Mouse (Mus musculus) thymus, postnatal 0 days (tissue): Measurements from ENCODE around the gene Cxcl10. TPM values are rescaled to one million over a fixed set of nuclear protein-coding genes. Genes with fewer than 3 reads are reported as not detected.

Experiments
- DNase-seq: peaks from one replicate; pipeline ENCODE4 v3.0.0-alpha.2; 2015; ENCODE audit warnings: low spot score
- polyA plus RNA-seq: library from polyadenylated mRNA; unstranded; fragments of >200 nt; fragmentation: Nextera tagmentation; extraction: Ambion mirVana; gene quantifications from 2 replicates; pipeline ENCODE4 v1.2.1, GENCODE M21; 2015

Cxcl10 gene
- polyA plus RNA-seq, 1 experiment from 2014 or later, result 96.0 TPM

DNA sequence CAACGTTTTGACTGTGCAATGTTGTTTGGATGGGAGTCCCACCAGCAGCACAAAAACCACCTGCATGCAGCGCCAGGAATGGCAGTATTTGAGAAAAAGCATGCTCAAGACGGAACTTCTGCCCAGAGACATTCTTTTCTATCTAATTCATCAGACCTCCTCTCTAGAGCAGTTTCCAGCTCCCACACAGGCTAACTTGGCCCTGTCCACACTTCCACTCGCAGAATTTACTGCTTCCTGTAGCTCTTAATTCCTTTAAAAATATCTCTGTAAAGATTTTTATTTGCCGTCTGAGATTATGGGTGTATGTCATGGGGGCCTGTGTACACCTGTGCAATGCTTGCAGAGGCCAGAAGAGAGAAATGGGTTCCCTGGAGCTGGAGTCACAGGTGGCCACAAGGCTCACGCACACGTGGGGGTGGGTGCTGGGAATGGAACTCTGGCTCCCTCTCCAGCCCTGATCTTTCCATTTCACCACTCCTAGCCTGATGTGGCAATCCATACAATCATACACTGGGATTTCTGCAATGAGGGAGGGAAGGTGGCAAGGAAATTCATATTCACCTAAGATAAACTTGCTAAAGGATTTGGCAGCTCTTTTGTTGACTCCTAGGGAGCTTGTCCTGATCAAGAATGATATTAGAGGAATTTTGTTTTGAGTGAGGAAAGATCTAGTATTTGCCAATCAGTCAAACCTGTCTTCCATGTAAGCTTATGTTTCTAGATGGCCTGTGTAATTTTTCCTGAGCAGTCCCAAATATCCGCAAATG lies 26.9 kb downstream of the Cxcl10 start:
- DNase-seq, result no peak

DNA sequence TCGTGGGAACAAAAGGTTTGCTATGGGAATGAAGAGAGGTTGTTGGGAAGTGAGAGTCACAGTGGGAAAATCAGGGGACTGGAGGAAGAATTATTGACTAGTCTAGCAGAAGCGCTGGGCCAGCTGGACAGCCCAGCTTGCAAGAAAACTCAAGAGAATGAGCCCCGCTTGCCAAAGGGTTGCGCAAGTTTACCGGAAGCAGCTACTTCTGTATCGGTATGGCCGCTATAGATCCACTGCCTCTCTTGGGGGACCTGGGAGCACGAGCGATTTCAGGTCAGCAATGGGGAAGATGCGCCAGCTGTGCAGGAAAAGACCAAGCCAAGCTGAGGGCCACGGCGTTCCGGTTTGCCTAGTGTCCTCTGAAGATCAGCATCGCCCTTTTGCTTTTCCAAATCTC lies 30.1 kb downstream of the Cxcl10 start:
- no peak for DNase-seq

DNA sequence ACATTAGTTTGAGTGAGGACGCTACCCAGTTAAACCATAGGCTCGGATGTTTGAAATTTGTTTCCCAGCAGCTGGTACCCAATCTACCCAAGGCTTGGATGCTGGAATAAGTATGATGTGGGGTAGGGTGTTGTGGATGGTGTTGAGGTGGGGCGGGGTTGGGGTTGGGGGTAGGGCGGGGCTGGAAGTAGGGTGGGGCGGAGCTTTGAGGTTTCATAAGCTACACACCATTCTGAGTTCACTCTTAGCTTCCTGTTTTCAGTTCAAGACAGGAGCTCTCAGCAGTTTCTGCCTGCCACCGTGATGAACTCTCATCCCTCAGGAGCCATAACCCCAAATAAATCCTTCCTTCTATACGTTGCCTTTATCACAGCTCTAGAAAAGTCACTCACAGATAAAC lies 30.6 kb downstream of the Cxcl10 start:
- DNase-seq, result no peak

DNA sequence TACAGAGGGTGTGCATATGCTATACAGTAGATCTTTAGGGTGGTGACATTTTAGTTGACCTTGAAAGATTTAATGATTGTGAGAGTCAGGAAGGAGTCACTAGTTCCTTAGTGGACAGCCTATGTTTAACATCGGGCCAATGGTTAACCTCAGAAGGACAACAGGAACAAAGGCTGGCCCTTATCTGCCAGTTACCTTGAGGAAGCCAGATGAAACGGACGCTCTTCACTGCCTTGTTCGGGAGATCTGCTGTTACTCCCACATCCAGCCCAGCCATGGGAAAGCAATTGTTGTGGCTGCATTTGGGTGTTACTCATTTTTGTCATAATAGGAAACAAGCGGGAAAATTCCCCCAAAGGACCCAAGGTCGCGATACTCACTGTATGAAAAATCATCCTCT lies 34.9 kb downstream of the Cxcl10 start:
- no peak for DNase-seq

DNA sequence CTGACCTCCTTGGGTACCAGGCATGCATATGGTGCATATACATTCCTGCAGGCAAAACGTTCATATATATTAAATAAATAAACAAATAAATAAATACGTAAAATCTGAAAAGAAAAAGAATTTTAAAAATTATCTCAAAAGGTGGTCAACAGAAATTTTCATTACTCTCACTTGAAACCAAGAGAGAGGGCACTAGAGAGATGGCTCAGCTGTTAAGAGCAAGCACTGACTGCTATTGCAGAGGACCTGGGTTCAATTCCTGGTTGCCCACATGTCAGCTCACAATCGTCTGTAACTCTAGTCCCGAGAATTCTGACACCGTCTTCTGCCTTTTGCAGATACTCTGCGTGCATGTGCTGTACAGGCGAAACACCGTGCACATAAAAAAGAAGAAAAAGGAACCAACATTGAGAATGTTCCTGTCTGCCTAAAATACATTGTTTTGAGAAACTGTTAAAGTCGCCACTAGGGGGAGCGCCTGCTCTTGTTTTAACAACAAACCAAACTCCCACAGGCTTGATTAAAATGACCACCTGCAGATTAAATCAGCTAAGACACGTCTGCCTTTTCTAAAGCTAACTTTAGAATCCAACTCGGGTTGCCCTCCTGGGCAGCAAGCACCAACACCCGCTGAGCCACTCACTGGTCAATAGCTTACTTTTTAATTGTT lies 36.5 kb downstream of the Cxcl10 start:
- peak; percentile 81 for DNase-seq

DNA sequence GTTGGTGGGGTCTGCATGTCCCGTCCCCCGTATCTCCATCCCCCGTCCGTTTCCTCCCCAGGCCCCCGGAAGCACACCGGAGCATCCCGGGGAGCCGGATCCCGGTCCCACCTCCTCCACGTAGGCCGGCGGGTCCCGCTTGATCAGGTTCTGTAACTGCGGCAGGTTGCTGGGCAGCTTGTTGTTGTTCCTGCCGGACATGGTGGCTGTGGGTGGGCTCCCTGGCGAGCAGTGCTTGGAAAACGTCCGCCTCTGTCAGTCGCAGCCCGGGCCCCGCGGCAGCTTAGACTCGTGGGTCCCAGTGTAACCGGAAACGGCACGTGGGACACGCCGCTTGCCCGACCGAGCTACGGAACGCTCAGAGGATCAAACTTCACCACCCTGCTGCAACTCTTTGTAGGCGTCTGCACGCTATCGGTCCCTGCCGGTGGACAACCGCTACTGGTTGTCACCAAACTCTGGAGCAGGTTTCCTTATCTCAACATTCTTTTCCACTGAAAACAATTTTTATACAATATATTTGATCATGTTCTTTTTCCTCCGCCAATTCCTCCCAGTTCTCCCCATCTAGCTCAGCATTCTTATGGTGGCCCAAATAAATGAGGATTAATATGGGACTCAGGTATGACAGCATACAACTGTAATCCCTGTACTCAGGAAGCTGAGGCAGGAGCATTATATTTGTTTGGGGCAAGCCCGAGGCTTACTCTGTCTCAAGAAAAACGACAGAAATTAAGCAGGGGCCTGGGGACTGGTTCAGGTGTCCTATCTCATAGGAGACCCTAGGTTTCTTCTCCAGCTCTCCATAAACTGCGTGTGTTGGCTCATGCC lies 38.8 kb downstream of the Cxcl10 start, which contains the start of gene Sdad1:
Gene Sdad1, minus strand, starts transcription at position 799 of the 831 bp plus-strand sequence.
- peak; percentile 94 for DNase-seq

DNA sequence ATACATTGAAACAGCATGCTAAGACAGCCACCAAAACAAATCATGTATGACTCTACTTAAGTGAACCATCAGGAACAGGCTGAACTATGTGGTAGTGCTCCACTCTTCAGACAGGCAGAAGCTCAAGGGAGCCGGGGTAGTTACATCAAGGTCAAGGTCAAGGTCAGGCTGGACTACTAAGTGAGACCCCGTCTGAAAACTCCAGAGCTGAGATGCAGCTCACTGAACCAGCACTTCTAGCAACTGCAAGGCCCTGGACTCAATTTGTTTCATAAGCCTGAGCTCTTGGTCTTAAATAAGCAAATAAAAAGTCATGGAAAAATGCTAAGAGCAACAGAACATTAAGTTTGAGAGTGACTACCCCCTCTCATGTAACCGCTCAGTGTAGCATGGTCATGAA lies 44.4 kb downstream of the Cxcl10 start:
- no peak for DNase-seq

DNA sequence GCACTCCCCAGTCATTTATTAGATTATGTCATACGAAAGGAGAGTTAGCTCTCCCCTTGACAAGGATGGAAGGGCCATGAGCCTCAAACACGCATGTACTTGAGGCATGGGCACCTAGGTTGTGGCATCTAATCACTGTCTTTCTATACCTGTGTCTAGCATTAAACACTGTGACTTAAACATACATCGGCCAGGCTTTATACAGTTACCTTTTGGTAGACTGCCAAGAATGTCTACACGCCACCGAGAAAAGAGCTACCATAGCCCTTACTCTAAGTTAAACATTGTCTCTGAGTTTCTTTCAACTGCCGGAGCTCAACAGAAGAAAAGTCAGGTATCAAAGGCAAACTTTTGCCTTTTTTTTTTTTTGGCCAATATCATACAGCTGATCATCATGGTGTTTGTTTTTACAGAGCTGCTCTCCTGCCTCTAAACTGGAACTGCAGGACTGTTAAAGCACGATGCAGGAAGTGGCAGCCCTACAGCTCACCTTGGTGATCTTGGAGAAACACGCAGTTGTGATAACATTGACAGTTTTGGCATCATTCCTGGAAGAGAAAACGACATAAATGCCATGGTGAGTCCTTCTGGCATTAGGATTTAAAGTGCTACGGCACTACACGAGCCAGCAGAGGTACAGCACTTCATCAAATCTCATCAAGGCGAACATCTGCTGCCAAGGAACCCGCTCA lies 46.4 kb downstream of the Cxcl10 start:
- no peak for DNase-seq

Other genes with a start within 250 kb of the Cxcl10 start
- gene Uso1, start 211.0 kb downstream of the Cxcl10 start, polyA plus RNA-seq, result 32.6 and 43.5 TPM in 2 replicates
- 0.48 and 0.63 TPM in 2 replicates for gene U90926, start 133.5 kb downstream of the Cxcl10 start, polyA plus RNA-seq
- 1.1 and 1.5 TPM in 2 replicates for gene Ppef2, start 92.6 kb downstream of the Cxcl10 start, polyA plus RNA-seq
- gene Naaa, start 70.7 kb downstream of the Cxcl10 start, polyA plus RNA-seq, result 12.6 and 13.4 TPM in 2 replicates
- 35.5 and 41.4 TPM in 2 replicates for gene Sdad1, start 38.4 kb downstream of the Cxcl10 start, polyA plus RNA-seq
- 2.9 and 4.2 TPM in 2 replicates for gene Cxcl9, start 20.8 kb downstream of the Cxcl10 start, polyA plus RNA-seq
- gene Art3, start 17.1 kb downstream of the Cxcl10 start, polyA plus RNA-seq, result 4.2 and 6.5 TPM in 2 replicates
- gene Nup54, start 86.3 kb upstream of the Cxcl10 start, polyA plus RNA-seq, result 44.2 and 44.6 TPM in 2 replicates
- gene Scarb2, start 157.9 kb upstream of the Cxcl10 start, polyA plus RNA-seq, result 29.2 and 31.2 TPM in 2 replicates
- gene Fam47e, start 206.2 kb upstream of the Cxcl10 start, polyA plus RNA-seq, result 0.29 TPM in 1 of 2 replicates, not detected in the other